Mouse (Mus musculus): Measurements from ENCODE around the gene Ager. TPM values are rescaled to one million over a fixed set of nuclear protein-coding genes. Genes with fewer than 3 reads are reported as not detected.

The Ager gene
- polyA plus RNA-seq, 1 experiment: 5.5 TPM

- DNase-seq (ENCODE audit: low read depth): no peak
Measured at GRCm38 (mm10) chr17:34630761-34631301, 33.2 kb downstream of the Ager start.

- no peak for DNase-seq (ENCODE audit: low read depth)
Measured at GRCm38 (mm10) chr17:34631647-34632046, 34.0 kb downstream of the Ager start.

GRCm38 (mm10) chr17:34632261-34632691, 34.6 kb downstream of the Ager start:
- DNase-seq (ENCODE audit: low read depth): no peak

- no peak for DNase-seq (ENCODE audit: low read depth)
Measured at GRCm38 (mm10) chr17:34635671-34636070, 38.0 kb downstream of the Ager start.

GRCm38 (mm10) chr17:34637459-34637858, 39.8 kb downstream of the Ager start:
- no peak for DNase-seq (ENCODE audit: low read depth)

- DNase-seq (ENCODE audit: low read depth): peak; percentile 83
Measured at GRCm38 (mm10) chr17:34639461-34640255, 42.0 kb downstream of the Ager start.

- DNase-seq (ENCODE audit: low read depth): no peak
Measured at GRCm38 (mm10) chr17:34640778-34641601, 43.3 kb downstream of the Ager start.

- no peak for DNase-seq (ENCODE audit: low read depth)
Measured at GRCm38 (mm10) chr17:34641945-34642344, 44.3 kb downstream of the Ager start.

GRCm38 (mm10) chr17:34643379-34643778, 45.7 kb downstream of the Ager start:
- no peak for DNase-seq (ENCODE audit: low read depth)

- no peak for DNase-seq (ENCODE audit: low read depth)
Measured at GRCm38 (mm10) chr17:34643944-34644343, 46.3 kb downstream of the Ager start.

- peak; percentile 88 for DNase-seq (ENCODE audit: low read depth)
Measured at GRCm38 (mm10) chr17:34644608-34645007, 46.9 kb downstream of the Ager start, which contains the start of gene Fkbpl. Fkbpl (plus strand) TSS chr17:34644764.

- no peak for DNase-seq (ENCODE audit: low read depth)
Measured at GRCm38 (mm10) chr17:34645256-34645829, 47.7 kb downstream of the Ager start.

GRCm38 (mm10) chr17:34645831-34646511, 48.3 kb downstream of the Ager start:
- no peak for DNase-seq (ENCODE audit: low read depth)

- peak; percentile 83 for DNase-seq (ENCODE audit: low read depth)
Measured at GRCm38 (mm10) chr17:34646906-34647787, 49.5 kb downstream of the Ager start, which contains the start of gene Atf6b. Atf6b (plus strand) TSS chr17:34647146.

- no peak for DNase-seq (ENCODE audit: low read depth)
Measured at GRCm38 (mm10) chr17:34648141-34648890, 50.7 kb downstream of the Ager start.

GRCm38 (mm10) chr17:34649106-34649864, 51.6 kb downstream of the Ager start:
- no peak for DNase-seq (ENCODE audit: low read depth)
